Mouse (Mus musculus): ENCODE data around the gene Psen1. TPM values are rescaled to one million over a fixed set of nuclear protein-coding genes. Genes with fewer than 3 reads are reported as not detected.

The Psen1 gene
- polyA plus RNA-seq (2014; fragmentation: Nextera tagmentation; extraction: Ambion mirVana): 69.1 and 69.4 TPM in 2 replicates

GRCm38 (mm10) chr12:83687934-83688315 is at the start of gene Psen1:
TSS of gene Psen1 (plus strand) at chr12:83688152.
- Histone ChIP-seq H3K36me3 (ENCODE audit: control insufficient read depth, insufficient read depth, low read length) (peaks cover 13% of the 10 kb centered on the region), H3K9me3 (ENCODE audit: control insufficient read depth, low read length) (no peaks in the 10 kb centered on the region), H3K27me3 (replicated peaks; ENCODE audit: control insufficient read depth, insufficient read depth, low read length) (no peaks in the 10 kb centered on the region), H3K4me2 (ENCODE audit: low read depth, low read length) (peak within 1 kb of the TSS; percentile 82), H3K9ac (ENCODE audit: low read depth, low read length) (peak within 1 kb of the TSS; percentile 85), H3K27ac (replicated peaks; ENCODE audit: low read depth, low read length) (peak within 1 kb of the TSS; percentile 86), H3K4me3 (ENCODE audit: low read depth, low read length) (peak within 1 kb of the TSS; percentile 92), H3K4me1 (ENCODE audit: control insufficient read depth, insufficient read depth, low read length) (peaks cover 13% of the 10 kb centered on the region)
- peak; percentile 97 for DNase-seq (ENCODE audit: low spot score)
- under 1% methylated on average over 22 of the region's 38 CpGs for WGBS
- peak; percentile 99 for ATAC-seq (ENCODE audit: low read depth)

- Histone ChIP-seq H3K9me3 (ENCODE audit: control insufficient read depth, low read length) (no peaks in the 10 kb centered on the region), H3K4me2 (ENCODE audit: low read depth, low read length) (no peak overlapping the region), H3K27me3 (replicated peaks; ENCODE audit: control insufficient read depth, insufficient read depth, low read length) (no peaks in the 10 kb centered on the region), H3K4me3 (ENCODE audit: low read depth, low read length) (no peak overlapping the region), H3K36me3 (ENCODE audit: control insufficient read depth, insufficient read depth, low read length) (peaks cover 74% of the 10 kb centered on the region), H3K9ac (ENCODE audit: low read depth, low read length) (no peak overlapping the region), H3K4me1 (ENCODE audit: control insufficient read depth, insufficient read depth, low read length) (no peaks in the 10 kb centered on the region), H3K27ac (replicated peaks; ENCODE audit: low read depth, low read length) (no peak overlapping the region)
- ATAC-seq (ENCODE audit: low read depth): no peak
- DNase-seq (ENCODE audit: low spot score): no peak
- 82% methylated on average over 2 of the region's 2 CpGs for WGBS
Measured at GRCm38 (mm10) chr12:83641233-83641632, 46.7 kb upstream of the Psen1 start.

- no peaks in the 10 kb centered on the region for H3K27me3 ChIP-seq (replicated peaks; ENCODE audit: control insufficient read depth, insufficient read depth, low read length)
- no peak for DNase-seq (ENCODE audit: low spot score)
- H3K4me2 ChIP-seq (ENCODE audit: low read depth, low read length): no peak overlapping the region
- 82% methylated on average over 1 of the region's 1 CpGs for WGBS
- H3K27ac ChIP-seq (replicated peaks; ENCODE audit: low read depth, low read length): no peak overlapping the region
- no peak overlapping the region for H3K4me3 ChIP-seq (ENCODE audit: low read depth, low read length)
- no peaks in the 10 kb centered on the region for H3K9me3 ChIP-seq (ENCODE audit: control insufficient read depth, low read length)
- peaks cover 73% of the 10 kb centered on the region for H3K36me3 ChIP-seq (ENCODE audit: control insufficient read depth, insufficient read depth, low read length)
- H3K9ac ChIP-seq (ENCODE audit: low read depth, low read length): no peak overlapping the region
- no peaks in the 10 kb centered on the region for H3K4me1 ChIP-seq (ENCODE audit: control insufficient read depth, insufficient read depth, low read length)
- no peak for ATAC-seq (ENCODE audit: low read depth)
Measured at GRCm38 (mm10) chr12:83643116-83643515, 44.8 kb upstream of the Psen1 start.

- Histone ChIP-seq H3K4me3 (ENCODE audit: low read depth, low read length) (no peak overlapping the region), H3K27ac (replicated peaks; ENCODE audit: low read depth, low read length) (no peak overlapping the region), H3K9ac (ENCODE audit: low read depth, low read length) (no peak overlapping the region), H3K9me3 (ENCODE audit: control insufficient read depth, low read length) (no peaks in the 10 kb centered on the region), H3K4me2 (ENCODE audit: low read depth, low read length) (no peak overlapping the region), H3K27me3 (replicated peaks; ENCODE audit: control insufficient read depth, insufficient read depth, low read length) (no peaks in the 10 kb centered on the region), H3K36me3 (ENCODE audit: control insufficient read depth, insufficient read depth, low read length) (peaks cover 78% of the 10 kb centered on the region), H3K4me1 (ENCODE audit: control insufficient read depth, insufficient read depth, low read length) (no peaks in the 10 kb centered on the region)
- ATAC-seq (ENCODE audit: low read depth) (no peak), DNase-seq (ENCODE audit: low spot score) (no peak)
- WGBS: 92% methylated on average over 3 of the region's 3 CpGs
Measured at GRCm38 (mm10) chr12:83650346-83650745, 37.6 kb upstream of the Psen1 start.

- H3K27me3 ChIP-seq (replicated peaks; ENCODE audit: control insufficient read depth, insufficient read depth, low read length): no peaks in the 10 kb centered on the region
- no peak overlapping the region for H3K4me3 ChIP-seq (ENCODE audit: low read depth, low read length)
- H3K36me3 ChIP-seq (ENCODE audit: control insufficient read depth, insufficient read depth, low read length): peaks cover 81% of the 10 kb centered on the region
- no peak overlapping the region for H3K4me2 ChIP-seq (ENCODE audit: low read depth, low read length)
- no peak overlapping the region for H3K27ac ChIP-seq (replicated peaks; ENCODE audit: low read depth, low read length)
- no peaks in the 10 kb centered on the region for H3K9me3 ChIP-seq (ENCODE audit: control insufficient read depth, low read length)
- H3K9ac ChIP-seq (ENCODE audit: low read depth, low read length): no peak overlapping the region
- no peak for ATAC-seq (ENCODE audit: low read depth)
- H3K4me1 ChIP-seq (ENCODE audit: control insufficient read depth, insufficient read depth, low read length): no peaks in the 10 kb centered on the region
- no peak for DNase-seq (ENCODE audit: low spot score)
Measured at GRCm38 (mm10) chr12:83651414-83651813, 36.5 kb upstream of the Psen1 start.

- H3K27ac ChIP-seq (replicated peaks; ENCODE audit: low read depth, low read length): no peak overlapping the region
- 94% methylated on average over 1 of the region's 1 CpGs for WGBS
- no peak for ATAC-seq (ENCODE audit: low read depth)
- H3K27me3 ChIP-seq (replicated peaks; ENCODE audit: control insufficient read depth, insufficient read depth, low read length): no peaks in the 10 kb centered on the region
- no peak overlapping the region for H3K9ac ChIP-seq (ENCODE audit: low read depth, low read length)
- no peak for DNase-seq (ENCODE audit: low spot score)
- peaks cover 10% of the 10 kb centered on the region for H3K4me1 ChIP-seq (ENCODE audit: control insufficient read depth, insufficient read depth, low read length)
- no peak overlapping the region for H3K4me2 ChIP-seq (ENCODE audit: low read depth, low read length)
- peaks cover 25% of the 10 kb centered on the region for H3K36me3 ChIP-seq (ENCODE audit: control insufficient read depth, insufficient read depth, low read length)
- no peak overlapping the region for H3K4me3 ChIP-seq (ENCODE audit: low read depth, low read length)
- H3K9me3 ChIP-seq (ENCODE audit: control insufficient read depth, low read length): no peaks in the 10 kb centered on the region
Measured at GRCm38 (mm10) chr12:83685466-83685865, 2.5 kb upstream of the Psen1 start.

GRCm38 (mm10) chr12:83686575-83687350 is 1.2 kb upstream of the Psen1 start:
- no peak for DNase-seq (ENCODE audit: low spot score)
- no peak for ATAC-seq (ENCODE audit: low read depth)
- Histone ChIP-seq H3K4me1 (ENCODE audit: control insufficient read depth, insufficient read depth, low read length) (peaks cover 13% of the 10 kb centered on the region), H3K4me2 (ENCODE audit: low read depth, low read length) (no peak overlapping the region), H3K36me3 (ENCODE audit: control insufficient read depth, insufficient read depth, low read length) (peaks cover 14% of the 10 kb centered on the region), H3K27me3 (replicated peaks; ENCODE audit: control insufficient read depth, insufficient read depth, low read length) (no peaks in the 10 kb centered on the region), H3K4me3 (ENCODE audit: low read depth, low read length) (no peak overlapping the region), H3K9ac (ENCODE audit: low read depth, low read length) (no peak overlapping the region), H3K9me3 (ENCODE audit: control insufficient read depth, low read length) (no peaks in the 10 kb centered on the region), H3K27ac (replicated peaks; ENCODE audit: low read depth, low read length) (peak overlapping the region; percentile 86)
- 91% methylated on average over 9 of the region's 9 CpGs for WGBS

- no peaks in the 10 kb centered on the region for H3K9me3 ChIP-seq (ENCODE audit: control insufficient read depth, low read length)
- H3K36me3 ChIP-seq (ENCODE audit: control insufficient read depth, insufficient read depth, low read length): peaks cover 10% of the 10 kb centered on the region
- H3K4me3 ChIP-seq (ENCODE audit: low read depth, low read length): peak overlapping the region; percentile 92
- H3K27ac ChIP-seq (replicated peaks; ENCODE audit: low read depth, low read length): peak overlapping the region; percentile 86
- ATAC-seq (ENCODE audit: low read depth) (peak; percentile 69), DNase-seq (ENCODE audit: low spot score) (peak; percentile 31)
- H3K4me2 ChIP-seq (ENCODE audit: low read depth, low read length): peak overlapping the region; percentile 82
- H3K4me1 ChIP-seq (ENCODE audit: control insufficient read depth, insufficient read depth, low read length): peaks cover 13% of the 10 kb centered on the region
- no peaks in the 10 kb centered on the region for H3K27me3 ChIP-seq (replicated peaks; ENCODE audit: control insufficient read depth, insufficient read depth, low read length)
- H3K9ac ChIP-seq (ENCODE audit: low read depth, low read length): peak overlapping the region; percentile 85
- 1% methylated on average over 27 of the region's 49 CpGs for WGBS
Measured at GRCm38 (mm10) chr12:83688316-83689086, 549 bp downstream of the Psen1 start.
